Mouse (Mus musculus) frontal cortex, postnatal 25 days (tissue): ENCODE measurements around the gene Fam81b.

Experiments used
- DNase-seq, 2 experiments: peaks; one replicate each; pipeline ENCODE4 v3.0.0; 2022; ENCODE audit warnings: low spot score in 2 of 2

Fam81b gene

DNA sequence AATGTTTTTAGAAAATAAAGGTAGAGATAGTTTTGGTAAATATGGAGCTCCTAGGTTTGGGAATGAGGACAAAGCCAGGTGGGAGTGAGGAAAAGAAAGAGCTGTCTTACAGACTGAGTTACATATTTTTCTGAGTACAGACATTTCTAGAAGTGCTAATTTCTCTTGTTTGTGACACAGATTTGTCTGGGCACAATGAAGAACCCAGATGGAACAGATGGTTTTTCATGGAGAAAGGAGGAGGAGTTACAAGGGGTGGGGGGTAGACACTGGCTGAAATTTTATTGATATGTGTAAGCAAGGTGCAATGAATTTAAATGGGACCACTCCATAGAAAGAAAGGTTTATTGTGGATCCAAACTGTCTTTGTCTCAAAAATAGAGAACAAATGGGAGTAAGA lies 109.9 kb downstream of the Fam81b start:
- DNase-seq = no peak

DNA sequence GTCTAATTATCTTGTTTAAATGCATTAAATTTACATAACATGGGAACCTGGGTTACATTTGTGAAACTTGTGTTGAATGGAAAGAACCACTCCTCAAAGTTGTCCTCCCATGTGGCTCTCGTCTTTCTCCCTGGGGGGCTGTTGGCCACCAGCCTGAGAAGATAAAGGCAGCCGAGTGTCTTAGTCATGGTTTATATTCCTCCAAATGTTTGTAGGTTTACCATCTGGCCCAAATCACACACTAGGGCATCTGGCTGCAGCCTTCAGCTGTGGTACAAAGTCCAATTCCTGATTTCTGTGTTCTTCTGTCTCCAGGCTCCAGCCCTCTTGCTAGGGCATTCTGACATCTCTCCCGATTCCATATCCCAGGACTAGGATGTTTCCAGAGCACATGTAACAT lies 114.6 kb downstream of the Fam81b start:
- no peak for DNase-seq

DNA sequence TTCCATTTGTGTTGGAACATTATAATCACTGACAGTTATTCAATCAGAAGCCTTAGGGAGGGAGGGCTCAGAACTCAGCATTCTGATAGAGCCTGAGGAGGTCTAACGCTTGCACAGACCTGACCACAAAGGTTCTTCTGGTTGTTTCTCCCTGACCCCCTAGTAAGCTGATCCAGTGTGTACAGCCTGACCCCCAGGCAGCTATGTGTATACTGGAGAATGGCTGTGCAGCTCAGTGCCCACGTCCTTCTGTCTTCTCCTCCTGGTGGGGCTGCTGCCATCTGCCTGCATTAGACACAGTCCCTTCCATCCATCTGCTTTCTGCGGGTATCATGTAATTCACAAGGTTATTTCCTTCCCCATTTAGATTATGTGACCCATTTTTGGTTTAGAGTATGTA lies 115.7 kb downstream of the Fam81b start:
- DNase-seq = no peak

DNA sequence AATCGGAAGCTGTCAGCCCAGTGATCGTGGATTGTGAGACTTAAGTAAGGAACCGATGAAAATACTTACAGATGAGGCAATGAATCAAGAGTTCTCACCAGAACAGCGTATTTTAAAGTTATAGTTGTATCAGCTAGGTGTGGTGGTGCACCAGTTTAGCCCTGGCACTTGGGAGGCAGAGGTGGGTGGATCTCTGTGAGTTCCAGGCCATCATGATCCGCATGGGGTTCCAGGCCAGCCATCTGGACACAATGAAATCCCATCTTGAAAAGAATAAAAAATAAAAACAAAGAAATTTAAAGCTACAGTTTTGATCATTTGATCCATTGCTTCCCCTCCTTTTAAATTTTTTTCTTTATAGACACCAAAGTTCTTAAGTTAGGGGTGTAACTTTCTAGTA lies 117.2 kb downstream of the Fam81b start:
- DNase-seq = no peak

DNA sequence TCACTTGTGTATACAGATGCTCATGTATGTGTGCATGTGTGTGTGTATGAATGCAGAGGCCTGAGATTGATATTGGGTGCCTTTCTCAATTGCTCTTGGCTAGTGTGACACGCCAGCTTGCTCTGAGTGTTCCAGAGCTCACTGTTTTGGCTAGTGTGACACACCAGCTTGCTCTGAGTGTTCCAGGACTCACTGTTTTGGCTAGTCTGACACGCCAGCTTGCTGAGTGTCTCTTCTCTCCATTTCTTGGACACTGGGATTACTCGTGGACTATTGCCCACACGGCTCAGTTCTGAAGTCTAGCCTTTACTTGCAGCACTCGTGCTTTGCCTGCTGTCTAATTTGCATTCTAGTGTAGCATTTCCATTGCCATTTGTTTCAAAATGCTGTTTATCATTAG lies 126.2 kb downstream of the Fam81b start:
- DNase-seq = no peak

DNA sequence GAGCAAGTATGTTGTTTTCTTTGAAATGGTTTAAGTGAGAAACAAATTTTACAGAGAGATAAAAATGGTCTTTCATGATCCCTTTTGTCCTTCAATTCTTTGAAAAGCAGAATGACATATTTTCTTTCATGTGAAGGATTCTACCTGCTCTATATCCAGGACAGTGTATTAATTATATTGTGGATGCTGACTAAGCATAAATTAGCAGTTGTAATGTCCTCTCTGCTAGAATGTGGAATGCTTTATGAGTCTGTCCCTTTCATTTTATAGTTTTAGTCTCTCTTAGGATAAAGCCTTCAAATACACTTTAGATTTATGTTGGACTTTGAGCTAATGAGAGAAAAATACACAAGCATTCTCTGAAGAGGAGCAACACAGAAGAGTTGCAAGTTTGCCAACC lies 130.6 kb downstream of the Fam81b start:
- no peak for DNase-seq

DNA sequence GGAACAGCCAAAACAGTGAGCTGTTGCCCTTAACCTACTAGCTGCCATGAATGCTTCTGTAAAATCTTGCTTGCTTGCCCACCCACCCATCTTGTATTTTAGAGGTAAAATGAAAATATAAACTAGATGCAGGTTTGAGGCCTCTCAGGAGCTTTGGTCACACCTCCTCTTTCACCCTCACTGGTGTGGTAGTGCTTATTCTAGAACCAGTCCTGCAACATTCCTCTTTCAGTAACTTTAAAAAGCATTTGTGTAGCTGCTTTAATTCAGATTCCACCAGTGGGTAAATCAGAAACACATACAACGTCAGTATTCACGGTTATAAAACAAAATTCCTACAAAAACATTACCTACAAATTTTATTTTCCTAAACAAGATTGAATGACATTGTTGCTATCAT lies 144.3 kb downstream of the Fam81b start:
- no peak for DNase-seq

DNA sequence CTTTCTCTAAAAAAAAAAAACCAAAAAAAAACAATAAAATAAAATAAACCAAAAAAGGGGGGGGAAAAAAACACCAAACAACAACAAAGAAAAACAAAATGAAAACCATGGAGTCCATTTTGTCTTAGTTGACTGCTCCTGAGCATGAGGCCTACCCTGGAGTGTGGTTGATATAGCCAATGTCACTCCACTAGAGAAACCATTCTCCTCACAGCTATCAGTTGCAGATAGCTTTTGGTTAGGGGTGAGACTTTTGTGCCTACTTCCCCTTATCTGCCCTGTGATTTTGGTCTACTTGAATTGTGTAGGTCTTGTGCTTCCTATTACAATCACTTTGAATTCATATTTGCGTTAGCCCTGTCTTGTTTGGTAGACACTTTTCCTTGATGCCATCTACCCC lies 147.4 kb downstream of the Fam81b start:
- no peak for DNase-seq

DNA sequence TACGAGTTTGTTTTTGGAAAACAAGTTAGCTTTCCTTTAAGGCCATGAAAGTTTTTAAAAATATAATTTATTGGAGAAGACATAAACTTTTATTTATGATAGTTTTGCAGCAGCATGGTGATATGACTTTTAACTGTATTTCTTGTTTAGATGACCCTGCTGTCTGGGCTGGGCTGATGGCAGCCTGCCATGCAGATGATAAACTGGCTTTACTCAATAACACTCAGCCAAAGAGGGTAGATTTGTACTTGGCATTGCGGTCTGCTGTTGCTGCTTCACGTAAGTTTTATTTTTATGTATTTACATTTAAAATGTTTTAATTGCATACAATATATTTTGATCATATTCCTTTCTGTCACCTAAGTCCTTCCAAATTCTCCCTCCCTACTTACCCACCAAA lies 147.8 kb downstream of the Fam81b start:
- DNase-seq = no peak
